Mouse (Mus musculus) B cell, adult (primary cell): ENCODE measurements around the gene Gm11554. TPM values are rescaled to one million over a fixed set of nuclear protein-coding genes. Genes with fewer than 3 reads are reported as not detected.

ENCODE experiments used
- total RNA-seq: library from RNA; stranded (reverse); gene quantifications from 4 replicates; pipeline ENCODE4 v1.2.4, GENCODE M21; 2023; ENCODE audit not compliant: inconsistent age

The Gm11554 gene
- not detected in 4 replicates for total RNA-seq

DNA sequence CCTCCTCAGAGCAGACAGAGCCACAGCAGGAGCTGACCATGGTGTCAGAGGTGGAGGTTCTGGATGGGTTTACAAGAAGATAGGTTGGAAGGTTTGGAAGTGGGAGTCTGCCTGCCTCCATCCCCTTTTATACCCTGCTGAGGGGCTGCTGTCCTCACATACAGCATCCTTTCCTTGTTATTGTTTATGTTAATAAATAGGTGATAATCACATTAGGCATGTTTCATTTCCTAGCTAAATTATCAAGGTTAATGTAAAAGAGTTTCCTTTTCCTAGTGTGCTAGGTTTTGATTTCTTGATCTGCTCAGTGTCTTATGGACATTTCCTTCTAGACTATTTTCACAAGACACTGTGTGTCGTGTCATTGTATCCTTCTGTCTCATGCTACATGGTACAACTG is at the start of gene Gm11554:
Gm11554 (minus strand) TSS at position 101 of the 400 bp plus-strand sequence.

GRCm38 (mm10) chr11:99851508-99851907 is 47.3 kb upstream of the Gm11554 start, which contains the start of gene Krtap4-16:
Gene Krtap4-16, minus strand, starts transcription at chr11:99851608.

GRCm38 (mm10) chr11:99837966-99838365 is 33.7 kb upstream of the Gm11554 start, which contains the start of gene 2300003K06Rik:
Gene 2300003K06Rik, minus strand, starts transcription at chr11:99838066.

GRCm38 (mm10) chr11:99815566-99815965 is 11.3 kb upstream of the Gm11554 start, which contains the start of gene Gm11564:
Gene Gm11564, minus strand, starts transcription at chr11:99815666.

GRCm38 (mm10) chr11:99809792-99810191 is 5.5 kb upstream of the Gm11554 start, which contains the start of gene Krtap4-13:
Gene Krtap4-13, minus strand, starts transcription at chr11:99809892.

DNA sequence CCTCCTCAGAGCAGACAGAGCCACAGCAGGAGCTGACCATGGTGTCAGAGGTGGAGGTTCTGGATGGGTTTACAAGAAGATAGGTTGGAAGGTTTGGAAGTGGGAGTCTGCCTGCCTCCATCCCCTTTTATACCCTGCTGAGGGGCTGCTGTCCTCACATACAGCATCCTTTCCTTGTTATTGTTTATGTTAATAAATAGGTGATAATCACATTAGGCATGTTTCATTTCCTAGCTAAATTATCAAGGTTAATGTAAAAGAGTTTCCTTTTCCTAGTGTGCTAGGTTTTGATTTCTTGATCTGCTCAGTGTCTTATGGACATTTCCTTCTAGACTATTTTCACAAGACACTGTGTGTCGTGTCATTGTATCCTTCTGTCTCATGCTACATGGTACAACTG is 5.4 kb downstream of the Gm11554 start, which contains the start of gene Gm11569:
Gm11569 (minus strand) TSS at position 101 of the 400 bp plus-strand sequence.

GRCm38 (mm10) chr11:99793367-99793766 is 10.9 kb downstream of the Gm11554 start, which contains the start of gene Gm11596:
Gene Gm11596, minus strand, starts transcription at chr11:99793467.

DNA sequence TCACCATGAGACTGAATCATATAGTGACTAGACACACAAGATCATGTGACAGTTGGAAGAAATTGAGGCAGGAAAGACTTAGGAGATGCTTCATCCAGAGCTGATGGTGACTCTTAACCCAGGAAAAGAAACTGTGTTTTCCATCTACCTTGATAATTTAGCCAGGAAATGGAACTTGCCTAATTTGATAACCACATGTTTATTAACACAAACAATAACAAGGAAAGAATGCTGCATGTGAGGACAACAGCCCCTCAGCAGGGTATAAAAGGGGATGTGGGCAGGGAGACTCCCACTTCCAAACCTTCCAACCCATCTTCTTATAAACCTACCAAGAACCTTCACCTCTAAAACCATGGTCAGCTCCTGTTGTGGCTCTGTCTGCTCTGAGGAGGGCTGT is 19.3 kb downstream of the Gm11554 start, which contains the start of gene Krtap4-9:
Krtap4-9 (plus strand) TSS at position 301 of the 400 bp plus-strand sequence.

DNA sequence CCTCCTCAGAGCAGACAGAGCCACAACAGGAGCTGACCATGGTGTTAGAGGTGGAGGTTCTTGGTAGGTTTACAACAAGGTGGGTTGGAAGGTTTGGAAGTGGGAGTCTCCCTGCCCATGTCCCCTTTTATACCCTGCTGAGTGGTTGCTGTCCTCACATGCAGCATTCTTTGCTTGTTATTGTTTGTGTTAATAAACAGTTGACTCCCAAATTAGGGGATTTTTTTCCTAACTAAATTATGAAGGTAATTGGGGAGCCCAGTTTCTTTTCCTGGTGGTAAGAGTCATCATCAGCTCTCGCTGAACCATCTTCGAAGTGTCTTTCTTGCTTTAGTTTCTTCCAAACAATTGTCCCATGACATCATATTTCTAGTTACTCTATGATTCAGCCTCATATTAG is 23.6 kb downstream of the Gm11554 start, which contains the start of gene Krtap4-8:
Krtap4-8 (minus strand) TSS at position 101 of the 400 bp plus-strand sequence.

GRCm38 (mm10) chr11:99772813-99773212 is 31.4 kb downstream of the Gm11554 start, which contains the start of gene Gm11595:
Gene Gm11595, minus strand, starts transcription at chr11:99772913.

Other genes starting within 250 kb of the Gm11554 start
- gene Krtap3-2, start 247.6 kb downstream of the Gm11554 start, total RNA-seq, result not detected in 4 replicates
- not detected in 4 replicates for gene Gm11939, start 245.0 kb downstream of the Gm11554 start, total RNA-seq
- not detected in 4 replicates for gene Krtap3-1, start 237.8 kb downstream of the Gm11554 start, total RNA-seq
- not detected in 4 replicates for gene Krtap1-5, start 223.4 kb downstream of the Gm11554 start, total RNA-seq
- gene Krtap1-4, start 220.8 kb downstream of the Gm11554 start, total RNA-seq, result not detected in 4 replicates
- not detected in 4 replicates for gene Krtap1-3, start 213.1 kb downstream of the Gm11554 start, total RNA-seq
- not detected in 4 replicates for gene Krtap9-3, start 206.3 kb downstream of the Gm11554 start, total RNA-seq
- gene Gm11938, start 201.1 kb downstream of the Gm11554 start, total RNA-seq, result not detected in 4 replicates
- gene Gm11937, start 194.3 kb downstream of the Gm11554 start, total RNA-seq, result not detected in 4 replicates
- not detected in 4 replicates for gene Krtap2-4, start 189.6 kb downstream of the Gm11554 start, total RNA-seq
- gene Gm11562, start 184.0 kb downstream of the Gm11554 start, total RNA-seq, result not detected in 4 replicates
- gene Krtap4-1, start 176.2 kb downstream of the Gm11554 start, total RNA-seq, result not detected in 4 replicates
- gene Krtap4-2, start 169.4 kb downstream of the Gm11554 start, total RNA-seq, result not detected in 4 replicates
- gene Krtap4-7, start 160.4 kb downstream of the Gm11554 start, total RNA-seq, result not detected in 4 replicates
- not detected in 4 replicates for gene Gm11555, start 154.2 kb downstream of the Gm11554 start, total RNA-seq
- not detected in 4 replicates for gene Gm11563, start 145.5 kb downstream of the Gm11554 start, total RNA-seq
- not detected in 4 replicates for gene Krtap4-6, start 138.5 kb downstream of the Gm11554 start, total RNA-seq
- gene Gm14190, start 113.7 kb downstream of the Gm11554 start, total RNA-seq, result not detected in 4 replicates
- gene Gm14180, start 70.2 kb downstream of the Gm11554 start, total RNA-seq, result not detected in 4 replicates
- not detected in 4 replicates for gene Gm11595, start 31.5 kb downstream of the Gm11554 start, total RNA-seq
- gene Krtap4-8, start 23.7 kb downstream of the Gm11554 start, total RNA-seq, result not detected in 4 replicates
- gene Krtap4-9, start 19.2 kb downstream of the Gm11554 start, total RNA-seq, result not detected in 4 replicates
- gene Gm11596, start 11.0 kb downstream of the Gm11554 start, total RNA-seq, result not detected in 4 replicates
- gene Gm11569, start 5.5 kb downstream of the Gm11554 start, total RNA-seq, result not detected in 4 replicates
- gene Krtap4-13, start 5.4 kb upstream of the Gm11554 start, total RNA-seq, result not detected in 4 replicates
- gene Gm11564, start 11.2 kb upstream of the Gm11554 start, total RNA-seq, result not detected in 4 replicates
- not detected in 4 replicates for gene 2300003K06Rik, start 33.6 kb upstream of the Gm11554 start, total RNA-seq
- not detected in 4 replicates for gene Krtap4-16, start 47.2 kb upstream of the Gm11554 start, total RNA-seq
- not detected in 4 replicates for gene Gm11568, start 53.5 kb upstream of the Gm11554 start, total RNA-seq
- gene Gm11559, start 60.0 kb upstream of the Gm11554 start, total RNA-seq, result not detected in 4 replicates
- not detected in 4 replicates for gene Krtap9-1, start 68.9 kb upstream of the Gm11554 start, total RNA-seq
- not detected in 4 replicates for gene Gm11567, start 74.7 kb upstream of the Gm11554 start, total RNA-seq
- not detected in 4 replicates for gene Krtap31-1, start 103.5 kb upstream of the Gm11554 start, total RNA-seq
- not detected in 4 replicates for gene Gm11565, start 110.3 kb upstream of the Gm11554 start, total RNA-seq
- not detected in 4 replicates for gene Krtap31-2, start 131.8 kb upstream of the Gm11554 start, total RNA-seq
- not detected in 4 replicates for gene Krtap9-5, start 144.0 kb upstream of the Gm11554 start, total RNA-seq
- gene Krtap29-1, start 174.6 kb upstream of the Gm11554 start, total RNA-seq, result not detected in 4 replicates
- not detected in 4 replicates for gene Krtap16-1, start 182.2 kb upstream of the Gm11554 start, total RNA-seq
- not detected in 4 replicates for gene Krtap17-1, start 189.5 kb upstream of the Gm11554 start, total RNA-seq
- not detected in 4 replicates for gene Krt33a, start 211.8 kb upstream of the Gm11554 start, total RNA-seq
- gene Krt33b, start 225.4 kb upstream of the Gm11554 start, total RNA-seq, result not detected in 4 replicates
- not detected in 4 replicates for gene Krt34, start 237.1 kb upstream of the Gm11554 start, total RNA-seq
- gene Krt31, start 246.1 kb upstream of the Gm11554 start, total RNA-seq, result not detected in 4 replicates